Mouse (Mus musculus) stomach, postnatal 0 days (tissue): ENCODE results near the gene Dcaf6.

Experiments
- CTCF ChIP-seq: IDR thresholded peaks from 2 replicates; pipeline ENCODE4 v1.5.1; 2016; ENCODE audit warnings: antibody characterized with exemption, low read depth, mild to moderate bottlenecking, moderate library complexity
- EP300 ChIP-seq: optimal IDR thresholded peaks from 2 replicates; pipeline ENCODE3; 2016; ENCODE audit warnings: antibody characterized with exemption

DNA sequence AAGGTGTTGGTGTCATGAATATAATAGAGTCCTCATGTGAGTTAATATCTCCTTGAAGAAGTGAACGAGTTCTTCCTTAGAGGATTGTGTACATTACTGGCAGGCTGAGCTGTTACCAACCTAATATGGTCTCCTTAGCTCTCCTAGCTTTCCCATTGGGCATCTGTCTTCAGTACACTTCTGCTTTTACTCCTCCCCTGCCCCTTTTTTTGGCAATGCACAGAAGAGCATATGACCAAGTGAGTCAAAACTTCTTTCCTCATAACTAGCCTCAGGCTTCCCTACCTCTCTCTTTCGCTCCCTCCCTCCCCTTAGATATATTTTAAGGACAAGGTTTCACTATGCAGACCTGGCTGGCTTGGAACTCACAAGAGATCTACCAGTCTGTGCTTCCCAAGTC, 97.0 kb downstream of the Dcaf6 start:
- TF ChIP-seq EP300: no peak
- TF ChIP-seq CTCF: no peak
